Mouse (Mus musculus) liver, adult (tissue): ENCODE measurements around the gene Gas2.

Experiments
- GATA4 ChIP-seq: IDR thresholded peaks from 2 replicates; pipeline ENCODE4 v1.6.1; 2014; ENCODE audit warnings: mild to moderate bottlenecking, low read length; ENCODE audit not compliant: insufficient replicate concordance

Gene Gas2

GRCm38 (mm10) chr7:51867983-51868382, 6.2 kb downstream of the Gas2 start:
- TF ChIP-seq GATA4 = no peak

- no peak for TF ChIP-seq GATA4
Observed at GRCm38 (mm10) chr7:51872041-51872440, 10.2 kb downstream of the Gas2 start.

- no peak for TF ChIP-seq GATA4
Observed at GRCm38 (mm10) chr7:51872597-51872996, 10.8 kb downstream of the Gas2 start.

- no peak for TF ChIP-seq GATA4
Observed at GRCm38 (mm10) chr7:51876316-51876715, 14.5 kb downstream of the Gas2 start.

GRCm38 (mm10) chr7:51878730-51879129, 16.9 kb downstream of the Gas2 start:
- no peak for TF ChIP-seq GATA4

GRCm38 (mm10) chr7:51879136-51879723, 17.4 kb downstream of the Gas2 start:
- no peak for TF ChIP-seq GATA4

GRCm38 (mm10) chr7:51880121-51880520, 18.3 kb downstream of the Gas2 start:
- TF ChIP-seq GATA4 = no peak

- no peak for TF ChIP-seq GATA4
Observed at GRCm38 (mm10) chr7:51885345-51885744, 23.5 kb downstream of the Gas2 start.

GRCm38 (mm10) chr7:51887678-51888567, 26.1 kb downstream of the Gas2 start:
- peak; percentile 86; the same call in 1 of the 2 replicates for TF ChIP-seq GATA4

- 0 out of 2 replicates have a peak, but pooled peaks have one; percentile 37 for TF ChIP-seq GATA4
Observed at GRCm38 (mm10) chr7:51889601-51890000, 27.8 kb downstream of the Gas2 start.

GRCm38 (mm10) chr7:51892224-51892965, 30.6 kb downstream of the Gas2 start:
- TF ChIP-seq GATA4 = no peak

- no peak for TF ChIP-seq GATA4
Observed at GRCm38 (mm10) chr7:51893008-51893407, 31.2 kb downstream of the Gas2 start.

- no peak for TF ChIP-seq GATA4
Observed at GRCm38 (mm10) chr7:51894133-51894801, 32.5 kb downstream of the Gas2 start.

- no peak for TF ChIP-seq GATA4
Observed at GRCm38 (mm10) chr7:51894939-51895338, 33.1 kb downstream of the Gas2 start.

- no peak for TF ChIP-seq GATA4
Observed at GRCm38 (mm10) chr7:51899066-51899465, 37.3 kb downstream of the Gas2 start.

- TF ChIP-seq GATA4 = no peak
Observed at GRCm38 (mm10) chr7:51913292-51914050, 51.7 kb downstream of the Gas2 start.
